Mouse (Mus musculus): ENCODE data around the gene Lrp3.

DNA sequence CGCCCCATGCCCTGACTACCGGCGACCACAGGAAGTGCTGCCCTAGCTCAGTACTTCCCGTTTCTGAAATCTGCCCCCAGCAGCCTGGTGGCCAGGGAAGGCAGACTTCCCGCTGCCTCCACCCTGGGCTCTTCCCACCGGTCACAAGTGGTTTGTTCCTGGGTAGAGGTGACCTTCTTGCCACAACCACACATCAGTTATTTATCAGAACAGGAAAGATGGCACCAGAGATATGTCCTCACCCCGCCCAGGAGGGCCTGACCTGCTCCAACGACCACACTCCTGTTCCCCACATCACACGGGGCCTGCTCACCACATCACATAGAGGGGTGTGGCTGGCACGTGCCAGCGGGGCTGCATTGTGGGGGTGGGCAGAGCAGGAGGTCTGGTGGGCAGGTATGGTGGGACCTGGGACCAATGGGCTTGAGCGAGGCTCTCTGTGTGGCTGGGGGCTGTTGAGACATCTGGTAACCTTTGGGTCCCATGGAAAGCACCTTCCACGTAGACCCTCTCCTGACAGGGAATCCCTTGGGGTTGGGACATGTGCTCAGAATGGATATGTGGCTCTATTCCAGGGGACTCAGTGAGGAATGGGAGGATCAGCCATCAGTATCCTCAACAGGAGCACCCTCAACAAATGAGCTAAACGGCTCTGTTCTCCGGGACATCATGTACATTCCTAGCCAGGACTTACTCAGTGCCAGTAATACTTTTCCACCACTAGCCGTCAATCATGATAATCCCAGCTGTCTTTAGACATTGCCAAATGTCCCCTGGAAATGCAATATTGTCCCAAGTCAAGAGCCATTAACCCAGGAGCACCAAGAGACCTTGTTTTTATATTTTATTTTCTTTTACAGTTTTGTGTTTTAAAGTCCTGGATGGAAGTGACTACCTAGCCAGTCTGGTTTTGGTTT, 58.5 kb downstream of the Lrp3 start:
- TF ChIP-seq POLR2A (IDR thresholded peaks at IDR 0.05; ENCODE audit: borderline replicate concordance, extremely low read depth, low read depth, low read length) = no peak
- TF ChIP-seq CTCF (IDR thresholded peaks at IDR 0.05; ENCODE audit: insufficient read depth, low read length) = no peak
